Mouse (Mus musculus) brain, embryonic 14.5 days (tissue): ENCODE data around the gene Zfp94. TPM values are rescaled to one million over a fixed set of nuclear protein-coding genes. Genes with fewer than 3 reads are reported as not detected.

Experiments
- DNase-seq: peaks from one replicate; pipeline ENCODE4 v3.0.0-alpha.2; 2011; ENCODE audit warnings: low read depth
- CTCF ChIP-seq: fragments of 200-500 bp; IDR thresholded peaks from 2 replicates; pipeline ENCODE4 v1.5.1; 2012; ENCODE audit warnings: inconsistent platforms, mild to moderate bottlenecking, moderate library complexity, borderline replicate concordance; ENCODE audit not compliant: insufficient read depth, insufficient read length; ENCODE audit errors: extremely low read depth
- POLR2A ChIP-seq: fragments of 200-500 bp; IDR thresholded peaks from 2 replicates; pipeline ENCODE4 v1.6.1; 2012; ENCODE audit warnings: mild to moderate bottlenecking, inconsistent platforms, borderline replicate concordance; ENCODE audit not compliant: poor library complexity, insufficient read depth, insufficient read length, severe bottlenecking; ENCODE audit errors: extremely low read depth
- polyA plus RNA-seq: library from polyadenylated mRNA; depleted of rRNA; stranded (reverse); fragments of >200 nt; gene quantifications from 2 replicates; pipeline ENCODE4 v1.2.3, GENCODE M21; 2012

Zfp94 gene
- polyA plus RNA-seq, 1 experiment, result 19.3 TPM

- TF ChIP-seq CTCF, result peak; percentile 71; the same call in 1 of the 2 replicates
- no peak for TF ChIP-seq POLR2A
These were observed 19.3 kb upstream of the Zfp94 start for GRCm38 (mm10) chr7:24335699-24336309.

GRCm38 (mm10) chr7:24333304-24333986 lies 17.0 kb upstream of the Zfp94 start, which contains the start of gene Tescl:
TSS of gene Tescl (minus strand) at chr7:24333936.
- TF ChIP-seq CTCF (no peak), POLR2A (no peak)
- DNase-seq, result no peak

More at GRCm38 (mm10) chr7:24335699-24336309, 19.3 kb upstream of the Zfp94 start:
- DNase-seq, result peak; percentile 84

GRCm38 (mm10) chr7:24327281-24327975 lies 11.0 kb upstream of the Zfp94 start:
- TF ChIP-seq POLR2A (no peak), CTCF (no peak)
- no peak for DNase-seq

DNA sequence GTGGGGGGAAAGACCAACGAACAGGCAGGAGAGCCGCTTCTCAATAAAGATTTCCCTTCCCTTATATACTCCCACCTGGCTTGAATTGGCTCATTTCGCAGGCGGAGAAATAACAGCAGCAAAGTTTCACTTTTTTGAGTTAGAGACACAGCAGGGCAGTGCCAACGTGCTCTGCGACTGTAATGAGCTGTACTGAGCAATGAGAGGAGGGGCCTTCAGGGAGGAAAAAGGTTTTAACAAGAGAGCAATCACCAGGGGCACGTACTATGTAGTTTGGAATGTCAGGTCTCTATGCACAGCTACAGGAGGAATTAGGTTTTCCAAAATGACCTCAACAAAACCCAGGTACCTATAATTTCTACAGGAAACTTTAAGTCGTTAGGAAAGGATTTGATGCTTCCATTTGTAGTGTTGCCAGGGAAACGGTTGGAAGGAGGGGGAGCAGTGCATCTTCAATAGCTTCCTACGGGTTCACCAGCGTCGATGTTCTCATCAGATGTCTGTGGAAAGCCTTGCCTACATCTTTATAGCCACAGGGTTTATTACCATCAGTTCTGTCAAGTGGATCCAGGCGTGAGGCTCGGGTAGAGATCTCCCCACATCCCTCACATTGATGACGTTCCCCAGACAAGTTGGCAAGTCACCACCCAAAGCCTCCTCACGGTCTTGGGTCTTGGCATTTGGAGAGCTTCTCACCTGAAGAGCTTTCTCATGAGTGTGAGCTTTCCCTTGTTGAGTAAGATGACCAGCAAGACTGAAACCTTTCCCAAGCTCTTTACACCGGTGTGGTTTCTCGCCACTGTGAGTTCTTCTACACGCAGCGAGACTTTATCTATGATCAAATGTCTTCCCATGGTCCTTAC lies 10.0 kb upstream of the Zfp94 start:
- no peak for TF ChIP-seq POLR2A
- TF ChIP-seq CTCF, result no peak
- DNase-seq, result peak; percentile 71

DNA sequence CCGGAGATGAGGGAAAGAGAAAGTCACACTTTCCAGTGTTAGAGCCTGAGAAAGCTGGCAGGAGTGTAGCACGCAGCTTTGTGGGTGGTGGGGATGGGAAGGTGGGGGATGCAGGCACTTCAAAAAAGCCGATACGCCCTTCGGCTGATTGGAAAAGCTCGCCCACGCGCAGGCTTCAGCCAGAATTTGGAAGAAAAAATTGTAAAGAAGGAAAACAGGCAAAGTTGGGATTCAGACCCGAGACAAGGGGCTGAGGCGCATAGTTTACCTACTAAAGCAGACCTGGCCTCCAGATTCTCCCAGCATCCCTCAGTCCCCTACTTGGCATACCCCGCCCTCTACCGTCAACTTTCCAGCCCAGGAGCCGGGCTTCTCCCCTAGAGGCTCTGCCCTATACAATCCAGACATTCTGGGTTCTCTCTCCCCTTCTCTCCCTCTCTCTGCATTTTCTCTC lies 9.2 kb upstream of the Zfp94 start:
- peak; percentile 77 for DNase-seq

GRCm38 (mm10) chr7:24325197-24325596 lies 8.7 kb upstream of the Zfp94 start:
- DNase-seq, result peak; percentile 81
- no peak for TF ChIP-seq POLR2A
- no peak for TF ChIP-seq CTCF

More for the DNA sequence above, 9.2 kb upstream of the Zfp94 start:
- TF ChIP-seq CTCF (0 out of 2 replicates have a peak, but pooled peaks have one; percentile 8), POLR2A (no peak; the same call in 1 of the 2 replicates)

DNA sequence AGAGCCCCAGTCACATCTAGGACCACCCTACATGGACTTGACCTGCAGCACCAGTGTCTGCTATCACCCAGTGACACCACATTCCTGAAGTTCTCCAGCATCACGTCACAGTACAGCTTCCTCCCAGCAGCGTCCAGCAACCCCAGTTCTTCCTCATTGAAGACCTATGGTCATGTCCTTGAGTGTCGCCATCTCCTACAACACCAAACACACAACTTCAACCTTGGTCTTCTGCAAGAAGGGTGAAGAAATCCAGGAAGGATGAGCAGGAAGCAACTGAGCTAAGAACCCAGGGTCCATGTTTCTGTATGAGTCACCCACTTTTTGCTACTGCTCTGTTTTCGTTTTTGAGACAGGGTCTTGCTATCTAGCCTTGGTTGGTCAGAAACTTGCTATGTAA lies 6.1 kb upstream of the Zfp94 start:
- TF ChIP-seq CTCF (no peak), POLR2A (no peak)
- DNase-seq, result no peak

DNA sequence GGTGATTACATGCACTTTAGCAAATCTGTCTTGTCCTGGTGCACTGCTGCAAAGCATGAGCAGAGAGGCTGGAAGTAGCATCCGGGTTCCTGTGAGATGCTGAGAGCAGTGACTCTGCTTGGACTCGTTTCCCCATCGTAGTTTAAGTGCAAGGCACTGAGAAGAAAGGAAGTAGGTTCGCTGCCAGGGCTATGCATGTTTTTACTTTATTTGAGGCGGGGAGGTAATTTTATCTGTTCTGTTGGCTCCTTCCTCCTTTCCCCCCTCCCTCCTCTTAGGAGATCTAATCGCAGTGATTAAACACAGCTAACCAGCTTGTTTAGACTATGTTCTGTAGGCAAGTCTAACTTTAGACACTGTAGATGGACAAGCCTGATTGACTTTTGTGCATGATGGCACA lies 2.5 kb upstream of the Zfp94 start:
- DNase-seq, result no peak
- no peak for TF ChIP-seq CTCF
- TF ChIP-seq POLR2A, result no peak

DNA sequence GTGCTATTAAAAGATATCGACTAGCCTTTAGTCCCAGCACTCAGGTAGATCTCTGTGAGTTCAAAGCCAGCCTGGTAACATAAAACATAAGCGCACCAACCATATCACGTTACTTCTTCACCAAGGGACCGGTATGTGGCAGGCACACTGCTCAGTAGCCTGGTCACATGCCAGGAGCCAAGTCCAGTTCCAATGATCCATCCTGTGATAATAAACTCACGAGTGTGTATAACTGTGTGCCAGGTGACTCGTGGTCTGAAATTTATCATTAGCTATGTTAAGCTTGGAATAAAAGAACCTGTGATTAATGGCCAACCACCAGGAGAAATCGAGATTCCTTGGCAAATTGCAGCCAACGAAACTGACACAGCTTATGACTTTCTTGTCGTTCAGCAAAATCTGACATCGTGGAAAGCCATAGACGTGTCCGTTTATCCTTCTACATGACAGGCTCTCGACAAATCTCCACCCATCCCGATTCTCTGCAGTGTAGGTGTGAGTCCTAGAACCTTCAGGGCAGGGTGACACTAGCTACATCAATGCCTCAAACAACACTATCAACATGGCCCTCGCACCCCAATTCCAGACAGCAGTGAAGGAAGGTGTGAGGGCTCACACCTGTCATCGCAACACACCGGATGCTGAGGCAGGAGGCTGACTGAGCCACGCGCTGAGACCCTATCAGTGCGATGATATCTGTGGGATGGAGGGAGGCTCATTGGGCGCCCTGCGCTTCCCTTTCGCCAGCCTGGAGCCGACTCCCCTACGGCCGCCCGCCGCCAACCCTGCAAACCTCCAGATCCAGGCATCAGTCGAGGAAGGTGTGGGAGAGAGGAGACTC lies 520 bp downstream of the Zfp94 start:
- no peak for TF ChIP-seq POLR2A
- no peak for TF ChIP-seq CTCF
- no peak for DNase-seq

DNA sequence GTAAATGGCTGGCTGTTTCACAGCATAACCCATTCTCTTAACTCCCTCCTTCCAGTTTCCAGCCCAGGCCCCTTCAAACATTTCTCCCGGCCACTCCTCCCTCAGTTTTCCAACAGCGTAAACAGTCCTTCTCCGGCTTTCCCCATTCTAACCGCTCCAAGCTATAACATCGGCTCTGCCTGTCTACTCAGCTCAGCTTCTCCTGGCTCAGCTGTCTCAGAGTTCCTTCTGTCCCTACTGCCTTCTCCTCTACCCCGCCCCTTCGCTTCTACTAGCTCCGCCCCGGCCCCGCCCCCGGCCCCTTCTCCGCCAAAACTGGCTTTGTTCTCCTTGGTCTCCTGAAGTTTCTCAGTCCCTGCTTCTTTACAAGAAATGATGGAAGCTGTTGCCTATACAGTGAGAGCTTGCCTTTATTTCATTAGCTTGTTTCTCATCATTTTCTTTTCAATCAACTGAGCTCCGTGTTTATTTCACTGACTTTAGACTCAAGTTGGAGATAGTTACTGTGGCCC lies 15.6 kb downstream of the Zfp94 start, which contains the start of gene Zfp61:
Gene Zfp61 (minus strand): TSS at position 462 of the 512 bp plus-strand sequence.
- DNase-seq, result peak; percentile 92
- TF ChIP-seq CTCF (no peak), POLR2A (peak; percentile 29; the same call in 1 of the 2 replicates)
